Mouse (Mus musculus) cerebellum, adult 11-12 months (tissue): Measurements from ENCODE around the gene 4930402F06Rik.
A peak's percentile ranks its signal among the peaks of the same experiment; 100 is the strongest.

Experiments used
- DNase-seq: peaks from one replicate; pipeline ENCODE4 v3.0.0; 2022

Gene 4930402F06Rik

GRCm38 (mm10) chr2:35337419-35337818 lies 59.6 kb downstream of the 4930402F06Rik start:
- no peak for DNase-seq

- DNase-seq: peak; percentile 98
Measured at GRCm38 (mm10) chr2:35336388-35337280, 60.3 kb downstream of the 4930402F06Rik start, which contains the start of gene Stom. Gene Stom, minus strand, starts transcription at chr2:35336976.

GRCm38 (mm10) chr2:35335620-35336019 lies 61.4 kb downstream of the 4930402F06Rik start:
- no peak for DNase-seq

- no peak for DNase-seq
Measured at GRCm38 (mm10) chr2:35333670-35334069, 63.3 kb downstream of the 4930402F06Rik start.

- no peak for DNase-seq
Measured at GRCm38 (mm10) chr2:35331205-35331604, 65.8 kb downstream of the 4930402F06Rik start.

- DNase-seq: no peak
Measured at GRCm38 (mm10) chr2:35329061-35329460, 67.9 kb downstream of the 4930402F06Rik start.

GRCm38 (mm10) chr2:35328064-35328792 lies 68.7 kb downstream of the 4930402F06Rik start:
- peak; percentile 85 for DNase-seq

GRCm38 (mm10) chr2:35327583-35327982 lies 69.4 kb downstream of the 4930402F06Rik start:
- DNase-seq: no peak

GRCm38 (mm10) chr2:35326931-35327330 lies 70.0 kb downstream of the 4930402F06Rik start:
- DNase-seq: no peak

- no peak for DNase-seq
Measured at GRCm38 (mm10) chr2:35325930-35326329, 71.0 kb downstream of the 4930402F06Rik start.
